ENCODE assay signal across 9 mouse cellular contexts in the genomic region with DNA sequence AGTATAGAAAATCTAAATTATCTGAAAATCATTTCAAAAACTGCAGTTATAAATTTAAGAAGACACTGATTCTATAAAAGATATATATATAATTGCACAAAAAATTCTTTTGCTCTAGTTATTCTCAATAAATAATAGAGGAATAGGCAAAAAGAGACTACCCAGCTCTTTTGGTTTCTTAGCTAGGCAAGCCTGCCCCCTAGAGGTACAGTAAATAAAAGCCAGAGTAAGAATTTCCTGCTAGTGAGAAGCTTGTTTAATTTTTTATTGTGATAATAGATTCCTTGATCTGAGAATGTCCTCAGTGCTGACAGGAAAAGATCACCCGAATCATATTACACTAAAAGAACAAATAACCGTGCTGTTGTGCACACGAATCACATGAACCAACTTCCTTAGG. TPM values are rescaled to one million over a fixed set of nuclear protein-coding genes. Genes with fewer than 3 reads are reported as not detected.
DNase-seq lines count a peak whose midpoint lies in the region; ATAC-seq and TF ChIP-seq lines count a peak whose summit lies in the region.
"Had no signal": no experiment of that assay in that cellular context is flagged by ENCODE, and none has a peak within 500 bp of the region (broad histone marks: within the 10 kb centered on the region; RNA-seq: fewer than 3 reads in every experiment).

No protein-coding gene starts in this region.

- no peak overlapping the region for H3K4me3 ChIP-seq in hindbrain, embryonic 14.5 days (replicated peaks; ENCODE audit: low read length)
- no peak overlapping the region for H3K4me3 ChIP-seq in hindbrain, embryonic 10.5 days
- no peak overlapping the region for H3K4me3 ChIP-seq in neural tube, embryonic 11.5 days (ENCODE audit: low read depth, low read length)
- H3K4me3 ChIP-seq in neural tube, embryonic 15.5 days (replicated peaks): no peak overlapping the region
- H3K4me3 ChIP-seq: neural tube, embryonic 13.5 days had no signal

- WGBS in hindbrain, embryonic 14.5 days: 24% methylated on average over 3 of the region's 3 CpGs
- 26% methylated on average over 3 of the region's 3 CpGs for WGBS in hindbrain, embryonic 10.5 days
- WGBS in neural tube, embryonic 11.5 days: 30% methylated on average over 3 of the region's 3 CpGs
- 26% methylated on average over 3 of the region's 3 CpGs for WGBS in neural tube, embryonic 15.5 days

- H3K36me3 ChIP-seq in hindbrain, embryonic 14.5 days (replicated peaks; ENCODE audit: control insufficient read depth, insufficient read depth): no peaks in the 10 kb centered on the region
- H3K36me3 ChIP-seq in hindbrain, embryonic 10.5 days: no peaks in the 10 kb centered on the region
- no peaks in the 10 kb centered on the region for H3K36me3 ChIP-seq in neural tube, embryonic 11.5 days (ENCODE audit: control insufficient read depth, insufficient read depth, low read length)
- H3K36me3 ChIP-seq in neural tube, embryonic 15.5 days: no peaks in the 10 kb centered on the region
- H3K36me3 ChIP-seq: neural tube, embryonic 13.5 days had no signal

- no peak for TF ChIP-seq CTCF in brain, embryonic 14.5 days (IDR thresholded peaks at IDR 0.05; ENCODE audit: borderline replicate concordance, extremely low read depth, insufficient read depth, insufficient read length)

- H3K27ac ChIP-seq in hindbrain, embryonic 14.5 days: no peak overlapping the region
- H3K27ac ChIP-seq in hindbrain, embryonic 10.5 days: no peak overlapping the region
- H3K27ac ChIP-seq in neural tube, embryonic 11.5 days (ENCODE audit: low read depth, low read length): no peak overlapping the region
- H3K27ac ChIP-seq in neural tube, embryonic 15.5 days (replicated peaks): no peak overlapping the region
- H3K27ac ChIP-seq: neural tube, embryonic 13.5 days had no signal

- no peak overlapping the region for H3K9ac ChIP-seq in hindbrain, embryonic 14.5 days
- H3K9ac ChIP-seq in neural tube, embryonic 11.5 days (ENCODE audit: low read length): no peak overlapping the region
- H3K9ac ChIP-seq in neural tube, embryonic 15.5 days (replicated peaks): no peak overlapping the region
- H3K9ac ChIP-seq: neural tube, embryonic 13.5 days had no signal

- TF ChIP-seq POLR2A in brain, embryonic 14.5 days (IDR thresholded peaks at IDR 0.05; ENCODE audit: borderline replicate concordance, extremely low read depth, insufficient read depth, insufficient read length, poor library complexity, severe bottlenecking): no peak

- peaks cover 49% of the 10 kb centered on the region for H3K27me3 ChIP-seq in hindbrain, embryonic 14.5 days (ENCODE audit: control insufficient read depth, insufficient read depth, low read length)
- H3K27me3 ChIP-seq in hindbrain, embryonic 10.5 days (ENCODE audit: insufficient read depth, poor library complexity, severe bottlenecking): peaks cover 67% of the 10 kb centered on the region
- peaks cover 4% of the 10 kb centered on the region; the same call in 1 of the 2 replicates for H3K27me3 ChIP-seq in neural tube, embryonic 11.5 days (ENCODE audit: control insufficient read depth, insufficient read depth, low read length)
- peaks cover 30% of the 10 kb centered on the region for H3K27me3 ChIP-seq in neural tube, embryonic 15.5 days (replicated peaks)

- DNase-seq in hindbrain, embryonic 14.5 days (ENCODE audit: low spot score): peak; percentile 48
- DNase-seq in hindbrain, embryonic 10.5 days (ENCODE audit: low spot score): no peak
- peak; percentile 16 for DNase-seq in neural tube, embryonic 11.5 days (ENCODE audit: low spot score)
- peak; percentile 52 for DNase-seq in brain, embryonic 14.5 days (ENCODE audit: low read depth)
- DNase-seq in retina, postnatal 7 days (ENCODE audit: low read depth, low spot score): peak; percentile 11
- no peak for DNase-seq in adrenal gland, adult 18-20 months (ENCODE audit: low spot score in 2 of 2)

- no peak overlapping the region for H3K4me2 ChIP-seq in hindbrain, embryonic 14.5 days (replicated peaks)
- H3K4me2 ChIP-seq in neural tube, embryonic 11.5 days (ENCODE audit: low read depth): no peak overlapping the region
- H3K4me2 ChIP-seq in neural tube, embryonic 15.5 days: no peak overlapping the region
- H3K4me2 ChIP-seq: neural tube, embryonic 13.5 days had no signal

- no peak for ATAC-seq in hindbrain, embryonic 14.5 days (ENCODE audit: low FRiP score)
- no peak for ATAC-seq in neural tube, embryonic 11.5 days (ENCODE audit: insufficient read depth, low FRiP score, low TSS enrichment)
- ATAC-seq in neural tube, embryonic 15.5 days (ENCODE audit: low FRiP score): no peak
- no peak for ATAC-seq in megakaryocyte progenitor cell, adult 5-6 weeks (replicated peaks; ENCODE audit: poor library complexity)

- H3K4me1 ChIP-seq in hindbrain, embryonic 14.5 days (replicated peaks; ENCODE audit: control insufficient read depth, insufficient read depth, low read length): no peaks in the 10 kb centered on the region
- no peaks in the 10 kb centered on the region for H3K4me1 ChIP-seq in hindbrain, embryonic 10.5 days (replicated peaks)
- H3K4me1 ChIP-seq in neural tube, embryonic 11.5 days (ENCODE audit: control insufficient read depth, insufficient read depth, low read length): no peaks in the 10 kb centered on the region
- H3K4me1 ChIP-seq in neural tube, embryonic 15.5 days: no peaks in the 10 kb centered on the region
- H3K4me1 ChIP-seq: neural tube, embryonic 13.5 days had no signal

- H3K9me3 ChIP-seq in hindbrain, embryonic 14.5 days (ENCODE audit: control insufficient read depth, low read length): no peaks in the 10 kb centered on the region
- H3K9me3 ChIP-seq in hindbrain, embryonic 10.5 days: no peaks in the 10 kb centered on the region
- H3K9me3 ChIP-seq in neural tube, embryonic 11.5 days (ENCODE audit: control insufficient read depth, low read length): no peaks in the 10 kb centered on the region
- no peaks in the 10 kb centered on the region for H3K9me3 ChIP-seq in neural tube, embryonic 15.5 days (replicated peaks)
- H3K9me3 ChIP-seq: neural tube, embryonic 13.5 days had no signal

RNA-seq across cellular contexts. Expression of gene Rlim, which starts 43.8 kb away (rescaled TPM):
- polyA plus RNA-seq in hindbrain, embryonic 14.5 days (2014; fragmentation: Nextera tagmentation; extraction: Ambion mirVana): 28.8 and 32.2 TPM in 2 replicates
- 27.5 and 37.0 TPM in 2 replicates for polyA plus RNA-seq in hindbrain, embryonic 10.5 days (2016; fragmentation: Nextera tagmentation; extraction: Ambion mirVana)
- 45.9 and 46.4 TPM in 2 replicates for polyA plus RNA-seq in neural tube, embryonic 11.5 days (2014; fragmentation: Nextera tagmentation; extraction: Ambion mirVana)
- polyA plus RNA-seq in neural tube, embryonic 15.5 days (2015; fragmentation: Nextera tagmentation; extraction: Ambion mirVana): 23.2 and 24.0 TPM in 2 replicates
- polyA plus RNA-seq in brain, embryonic 14.5 days (2012; rRNA removed): 18.2 and 24.2 TPM in 2 replicates
- 10 to 100 TPM; 51.9 to 61.2 TPM for total RNA-seq in adrenal gland, adult 18-20 months (2021)
- 64.0 and 67.2 TPM in 2 replicates for total RNA-seq in megakaryocyte progenitor cell, adult 5-6 weeks (2015)
- 102 and 112 TPM in 2 replicates for total RNA-seq in megakaryocyte progenitor cell, adult 5-6 weeks (2017)

Comparison
In these comparisons a context has a peak if more than half of its experiments do, and no peak if none do; other contexts are left out.
1. DNase-seq: peak in hindbrain, embryonic 14.5 days (single experiment), neural tube, embryonic 11.5 days (single experiment), brain, embryonic 14.5 days (single experiment) and retina, postnatal 7 days (single experiment); none in hindbrain, embryonic 10.5 days (single experiment) and adrenal gland, adult 18-20 months (0 of 2).